Mouse (Mus musculus) testis, postnatal 10 days (tissue): ENCODE measurements around the gene Trim9.

ENCODE experiments used
- DNase-seq: peaks from one replicate; pipeline ENCODE4 v3.0.0; 2021; ENCODE audit warnings: low spot score

The Trim9 gene

GRCm38 (mm10) chr12:70213601-70214000, 133.8 kb downstream of the Trim9 start:
- no peak for DNase-seq

GRCm38 (mm10) chr12:70212501-70212900, 134.9 kb downstream of the Trim9 start:
- DNase-seq: no peak

GRCm38 (mm10) chr12:70208214-70208613, 139.2 kb downstream of the Trim9 start:
- no peak for DNase-seq

- no peak for DNase-seq
These were observed 143.0 kb downstream of the Trim9 start for GRCm38 (mm10) chr12:70204433-70204832.

- no peak for DNase-seq
These were observed 145.4 kb downstream of the Trim9 start for GRCm38 (mm10) chr12:70201926-70202529.

- DNase-seq: no peak
These were observed 151.1 kb downstream of the Trim9 start for GRCm38 (mm10) chr12:70196341-70196740.

GRCm38 (mm10) chr12:70195426-70195825, 152.0 kb downstream of the Trim9 start:
- DNase-seq: no peak
